Mouse (Mus musculus): ENCODE measurements around the gene Elfn2. TPM values are rescaled to one million over a fixed set of nuclear protein-coding genes. Genes with fewer than 3 reads are reported as not detected.

The Elfn2 gene
- polyA plus RNA-seq, 1 experiment from 2014 or later, result not detected

- no peak for ATAC-seq (replicated peaks; ENCODE audit: low FRiP score)
- Histone ChIP-seq H3K4me2 (no peak overlapping the region), H3K36me3 (no peaks in the 10 kb centered on the region), H3K9ac (no peak overlapping the region), H3K4me1 (no peaks in the 10 kb centered on the region), H3K9me3 (replicated peaks) (no peaks in the 10 kb centered on the region), H3K4me3 (replicated peaks) (no peak overlapping the region), H3K27me3 (no peaks in the 10 kb centered on the region; the same call in 1 of the 2 replicates), H3K27ac (no peak overlapping the region)
- WGBS, result 49% methylated on average over 3 of the region's 3 CpGs
These were observed 19.1 kb downstream of the Elfn2 start for GRCm38 (mm10) chr15:78699513-78699912.

- Histone ChIP-seq H3K27me3 (no peaks in the 10 kb centered on the region; the same call in 1 of the 2 replicates), H3K27ac (no peak overlapping the region), H3K4me2 (no peak overlapping the region), H3K36me3 (no peaks in the 10 kb centered on the region), H3K9me3 (replicated peaks) (no peaks in the 10 kb centered on the region), H3K9ac (no peak overlapping the region), H3K4me3 (replicated peaks) (no peak overlapping the region), H3K4me1 (no peaks in the 10 kb centered on the region)
- no peak for ATAC-seq (replicated peaks; ENCODE audit: low FRiP score)
- WGBS, result 81% methylated on average over 13 of the region's 13 CpGs
These were observed 20.0 kb downstream of the Elfn2 start for GRCm38 (mm10) chr15:78698491-78699135.

- H3K4me3 ChIP-seq (replicated peaks), result no peak overlapping the region
- H3K36me3 ChIP-seq, result no peaks in the 10 kb centered on the region
- H3K27me3 ChIP-seq, result no peaks in the 10 kb centered on the region; the same call in 1 of the 2 replicates
- 22% methylated on average over 5 of the region's 5 CpGs for WGBS
- H3K4me2 ChIP-seq, result no peak overlapping the region
- no peak overlapping the region for H3K9ac ChIP-seq
- H3K27ac ChIP-seq, result no peak overlapping the region
- H3K9me3 ChIP-seq (replicated peaks), result no peaks in the 10 kb centered on the region
- H3K4me1 ChIP-seq, result no peaks in the 10 kb centered on the region
- no peak for ATAC-seq (replicated peaks; ENCODE audit: low FRiP score)
These were observed 20.5 kb downstream of the Elfn2 start for GRCm38 (mm10) chr15:78698084-78698483.

- H3K36me3 ChIP-seq, result no peaks in the 10 kb centered on the region
- no peak overlapping the region for H3K27ac ChIP-seq
- WGBS, result 16% methylated on average over 5 of the region's 5 CpGs
- H3K4me1 ChIP-seq, result no peaks in the 10 kb centered on the region; the same call in 1 of the 2 replicates
- no peaks in the 10 kb centered on the region for H3K9me3 ChIP-seq (replicated peaks)
- H3K27me3 ChIP-seq, result peaks cover 3% of the 10 kb centered on the region; the same call in 1 of the 2 replicates
- no peak overlapping the region for H3K4me3 ChIP-seq (replicated peaks)
- no peak for ATAC-seq (replicated peaks; ENCODE audit: low FRiP score)
- no peak overlapping the region for H3K4me2 ChIP-seq
- no peak overlapping the region for H3K9ac ChIP-seq
These were observed 22.8 kb downstream of the Elfn2 start for GRCm38 (mm10) chr15:78695745-78696144.

GRCm38 (mm10) chr15:78692505-78692904 lies 26.1 kb downstream of the Elfn2 start:
- H3K4me2 ChIP-seq, result no peak overlapping the region
- H3K9me3 ChIP-seq (replicated peaks), result no peaks in the 10 kb centered on the region
- WGBS, result 57% methylated on average over 8 of the region's 8 CpGs
- H3K27me3 ChIP-seq, result peaks cover 3% of the 10 kb centered on the region; the same call in 1 of the 2 replicates
- peaks cover 7% of the 10 kb centered on the region for H3K4me1 ChIP-seq
- ATAC-seq (replicated peaks; ENCODE audit: low FRiP score), result no peak
- H3K36me3 ChIP-seq, result no peaks in the 10 kb centered on the region
- no peak overlapping the region for H3K9ac ChIP-seq
- no peak overlapping the region for H3K4me3 ChIP-seq (replicated peaks)
- no peak overlapping the region for H3K27ac ChIP-seq

GRCm38 (mm10) chr15:78690716-78691115 lies 27.9 kb downstream of the Elfn2 start:
- WGBS, result 67% methylated on average over 2 of the region's 2 CpGs
- H3K9me3 ChIP-seq (replicated peaks), result no peaks in the 10 kb centered on the region
- no peak overlapping the region for H3K4me2 ChIP-seq
- H3K27ac ChIP-seq, result no peak overlapping the region
- no peak; the same call in 1 of the 2 replicates for ATAC-seq (replicated peaks; ENCODE audit: low FRiP score)
- peaks cover 7% of the 10 kb centered on the region for H3K4me1 ChIP-seq
- H3K4me3 ChIP-seq (replicated peaks), result no peak overlapping the region
- peaks cover 3% of the 10 kb centered on the region; the same call in 1 of the 2 replicates for H3K27me3 ChIP-seq
- H3K36me3 ChIP-seq, result no peaks in the 10 kb centered on the region
- no peak overlapping the region for H3K9ac ChIP-seq

- Histone ChIP-seq H3K27me3 (peaks cover 16% of the 10 kb centered on the region), H3K27ac (no peak overlapping the region), H3K9me3 (replicated peaks) (no peaks in the 10 kb centered on the region), H3K4me3 (replicated peaks) (no peak overlapping the region), H3K4me2 (no peak overlapping the region), H3K4me1 (peaks cover 21% of the 10 kb centered on the region), H3K36me3 (no peaks in the 10 kb centered on the region), H3K9ac (no peak overlapping the region)
- ATAC-seq (replicated peaks; ENCODE audit: low FRiP score), result no peak
- WGBS, result 74% methylated on average over 7 of the region's 7 CpGs
These were observed 31.7 kb downstream of the Elfn2 start for GRCm38 (mm10) chr15:78686910-78687309.

- peaks cover 38% of the 10 kb centered on the region for H3K4me1 ChIP-seq
- 3% methylated on average over 9 of the region's 9 CpGs for WGBS
- no peak; the same call in 1 of the 2 replicates for ATAC-seq (replicated peaks; ENCODE audit: low FRiP score)
These were observed 34.5 kb downstream of the Elfn2 start for GRCm38 (mm10) chr15:78684111-78684510.

GRCm38 (mm10) chr15:78683474-78683873 lies 35.1 kb downstream of the Elfn2 start:
- 38% methylated on average over 8 of the region's 8 CpGs for WGBS
- Histone ChIP-seq H3K9me3 (replicated peaks) (no peaks in the 10 kb centered on the region), H3K4me1 (peaks cover 37% of the 10 kb centered on the region), H3K4me2 (no peak overlapping the region), H3K36me3 (no peaks in the 10 kb centered on the region), H3K27me3 (peaks cover 16% of the 10 kb centered on the region), H3K27ac (no peak overlapping the region), H3K4me3 (replicated peaks) (no peak overlapping the region), H3K9ac (no peak overlapping the region)
- ATAC-seq (replicated peaks; ENCODE audit: low FRiP score), result no peak

More at GRCm38 (mm10) chr15:78684111-78684510, 34.5 kb downstream of the Elfn2 start:
- H3K27me3 ChIP-seq, result peaks cover 16% of the 10 kb centered on the region
- 0 out of 2 replicates have a peak overlapping the region, but pooled peaks have one; percentile 14 for H3K4me2 ChIP-seq
- H3K36me3 ChIP-seq, result no peaks in the 10 kb centered on the region
- H3K27ac ChIP-seq, result no peak overlapping the region
- H3K4me3 ChIP-seq (replicated peaks), result no peak overlapping the region
- H3K9me3 ChIP-seq (replicated peaks), result no peaks in the 10 kb centered on the region
- H3K9ac ChIP-seq, result no peak overlapping the region

GRCm38 (mm10) chr15:78681781-78682180 lies 36.8 kb downstream of the Elfn2 start:
- H3K9me3 ChIP-seq (replicated peaks), result no peaks in the 10 kb centered on the region
- ATAC-seq (replicated peaks; ENCODE audit: low FRiP score), result no peak
- H3K27me3 ChIP-seq, result peaks cover 27% of the 10 kb centered on the region
- no peaks in the 10 kb centered on the region for H3K36me3 ChIP-seq
- peaks cover 37% of the 10 kb centered on the region for H3K4me1 ChIP-seq
- WGBS, result 63% methylated on average over 8 of the region's 8 CpGs
- H3K4me2 ChIP-seq, result no peak overlapping the region
- H3K27ac ChIP-seq, result peak overlapping the region; percentile 3; the same call in 1 of the 2 replicates
- no peak overlapping the region for H3K9ac ChIP-seq
- H3K4me3 ChIP-seq (replicated peaks), result no peak overlapping the region

GRCm38 (mm10) chr15:78681301-78681700 lies 37.3 kb downstream of the Elfn2 start:
- H3K27me3 ChIP-seq, result peaks cover 31% of the 10 kb centered on the region
- no peak overlapping the region for H3K4me3 ChIP-seq (replicated peaks)
- WGBS, result 50% methylated on average over 8 of the region's 8 CpGs
- no peak for ATAC-seq (replicated peaks; ENCODE audit: low FRiP score)
- H3K4me2 ChIP-seq, result no peak overlapping the region
- no peaks in the 10 kb centered on the region for H3K9me3 ChIP-seq (replicated peaks)
- 0 out of 2 replicates have a peak overlapping the region, but pooled peaks have one; percentile 3 for H3K27ac ChIP-seq
- H3K9ac ChIP-seq, result no peak overlapping the region
- no peaks in the 10 kb centered on the region for H3K36me3 ChIP-seq
- H3K4me1 ChIP-seq, result peaks cover 37% of the 10 kb centered on the region

- no peaks in the 10 kb centered on the region for H3K36me3 ChIP-seq
These were observed 38.3 kb downstream of the Elfn2 start for GRCm38 (mm10) chr15:78680291-78680690.

More at GRCm38 (mm10) chr15:78680291-78680690, 38.3 kb downstream of the Elfn2 start:
- peaks cover 42% of the 10 kb centered on the region for H3K27me3 ChIP-seq
- H3K4me1 ChIP-seq, result peaks cover 37% of the 10 kb centered on the region
- no peak for ATAC-seq (replicated peaks; ENCODE audit: low FRiP score)
- H3K4me2 ChIP-seq, result no peak overlapping the region
- no peak overlapping the region for H3K27ac ChIP-seq
- no peak overlapping the region for H3K4me3 ChIP-seq (replicated peaks)
- 34% methylated on average over 22 of the region's 22 CpGs for WGBS
- H3K9me3 ChIP-seq (replicated peaks), result no peaks in the 10 kb centered on the region
- H3K9ac ChIP-seq, result no peak overlapping the region

Data from kidney, embryonic 15.5 days (tissue).